Mouse (Mus musculus): ENCODE data around the gene Klrc1. TPM values are rescaled to one million over a fixed set of nuclear protein-coding genes. Genes with fewer than 3 reads are reported as not detected.
"Not testable (repeated sequence)": the region's sequence is repeated elsewhere in the genome, so short reads cannot be mapped to it uniquely, and the experiment has no call there.

Klrc1 gene
- polyA plus RNA-seq (2014; fragmentation: Nextera tagmentation; extraction: Ambion mirVana): not detected in 2 replicates

DNA sequence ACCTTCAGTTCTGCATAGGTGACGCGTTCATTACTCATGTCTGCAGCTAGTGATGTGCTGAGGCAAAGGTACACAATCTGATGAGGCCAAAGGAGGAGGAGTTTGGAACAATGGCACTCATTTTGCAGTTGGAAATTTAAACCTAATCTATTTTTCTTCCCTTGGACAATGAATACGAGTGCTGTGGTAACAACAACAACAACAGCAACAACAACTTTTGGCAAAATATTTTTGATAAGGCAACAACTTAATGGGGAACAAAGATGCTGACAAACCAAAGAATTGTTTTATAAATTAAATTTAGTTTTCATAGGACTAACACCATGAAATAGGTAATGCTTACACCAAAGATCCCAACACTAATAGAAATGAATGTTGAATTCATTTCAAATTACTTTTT is at the start of gene Klrc1:
TSS of gene Klrc1 (minus strand) at position 101 of the 400 bp plus-strand sequence.
- no peak within 1 kb of the TSS for H3K4me2 ChIP-seq (ENCODE audit: low read depth, low read length)
- 86% methylated on average over 3 of the region's 3 CpGs for WGBS
- H3K27me3 ChIP-seq (ENCODE audit: control insufficient read depth, insufficient read depth, low read length): no peaks in the 10 kb centered on the region

GRCm38 (mm10) chr6:129727237-129727636 is 48.5 kb upstream of the Klrc1 start:
- H3K4me1 ChIP-seq (ENCODE audit: control insufficient read depth, insufficient read depth, low read length): no peaks in the 10 kb centered on the region
- no peak overlapping the region for H3K27ac ChIP-seq (ENCODE audit: low read depth, low read length)
- no peaks in the 10 kb centered on the region for H3K36me3 ChIP-seq (ENCODE audit: control insufficient read depth, insufficient read depth, low read length)
- WGBS: 92% methylated on average over 1 of the region's 1 CpGs
- no peak overlapping the region for H3K4me3 ChIP-seq (ENCODE audit: low read depth, low read length)
- no peaks in the 10 kb centered on the region for H3K27me3 ChIP-seq (ENCODE audit: control insufficient read depth, insufficient read depth, low read length)
- H3K9me3 ChIP-seq (ENCODE audit: control insufficient read depth, low read length): no peaks in the 10 kb centered on the region
- no peak for ATAC-seq (ENCODE audit: low read depth)
- no peak overlapping the region for H3K9ac ChIP-seq (replicated peaks; ENCODE audit: low read depth, low read length)
- no peak overlapping the region for H3K4me2 ChIP-seq (ENCODE audit: low read depth, low read length)

More for the DNA sequence above, at the start of gene Klrc1:
- Histone ChIP-seq H3K36me3 (ENCODE audit: control insufficient read depth, insufficient read depth, low read length) (no peaks in the 10 kb centered on the region), H3K9ac (replicated peaks; ENCODE audit: low read depth, low read length) (no peak within 1 kb of the TSS), H3K27ac (ENCODE audit: low read depth, low read length) (no peak within 1 kb of the TSS), H3K9me3 (ENCODE audit: control insufficient read depth, low read length) (no peaks in the 10 kb centered on the region), H3K4me3 (ENCODE audit: low read depth, low read length) (no peak within 1 kb of the TSS), H3K4me1 (ENCODE audit: control insufficient read depth, insufficient read depth, low read length) (no peaks in the 10 kb centered on the region)
- no peak for ATAC-seq (ENCODE audit: low read depth)

GRCm38 (mm10) chr6:129721390-129721789 is 42.6 kb upstream of the Klrc1 start:
- no peaks in the 10 kb centered on the region for H3K27me3 ChIP-seq (ENCODE audit: control insufficient read depth, insufficient read depth, low read length)
- H3K36me3 ChIP-seq (ENCODE audit: control insufficient read depth, insufficient read depth, low read length): no peaks in the 10 kb centered on the region
- no peaks in the 10 kb centered on the region for H3K4me1 ChIP-seq (ENCODE audit: control insufficient read depth, insufficient read depth, low read length)
- H3K27ac ChIP-seq (ENCODE audit: low read depth, low read length): no peak overlapping the region
- 94% methylated on average over 1 of the region's 1 CpGs for WGBS
- H3K9ac ChIP-seq (replicated peaks; ENCODE audit: low read depth, low read length): no peak overlapping the region
- H3K9me3 ChIP-seq (ENCODE audit: control insufficient read depth, low read length): no peaks in the 10 kb centered on the region
- H3K4me2 ChIP-seq (ENCODE audit: low read depth, low read length): no peak overlapping the region
- no peak overlapping the region for H3K4me3 ChIP-seq (ENCODE audit: low read depth, low read length)
- ATAC-seq (ENCODE audit: low read depth): no peak; the same call in 1 of the 2 replicates

DNA sequence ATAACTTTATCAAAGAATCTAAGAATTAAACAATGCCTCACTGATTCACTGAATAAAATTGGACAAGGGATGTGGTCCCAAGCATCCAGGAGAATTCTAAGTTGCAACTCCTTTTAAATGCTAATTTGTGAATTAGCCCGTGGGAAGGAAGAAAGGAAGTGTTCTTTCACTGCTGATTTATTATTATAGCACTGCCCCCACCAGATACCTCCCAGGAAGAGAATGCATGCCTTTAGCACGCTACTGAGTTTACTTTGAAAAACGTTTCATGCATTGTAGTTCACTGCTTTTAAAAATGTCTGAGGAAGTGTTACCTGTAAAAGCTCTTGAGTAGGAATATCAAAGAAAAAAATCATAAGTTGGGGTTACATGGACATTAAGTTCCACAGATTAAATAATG is 41.7 kb upstream of the Klrc1 start:
- H3K4me2 ChIP-seq (ENCODE audit: low read depth, low read length): no peak overlapping the region
- H3K9me3 ChIP-seq (ENCODE audit: control insufficient read depth, low read length): no peaks in the 10 kb centered on the region
- ATAC-seq (ENCODE audit: low read depth): no peak; the same call in 1 of the 2 replicates
- 3% methylated on average over 3 of the region's 3 CpGs for WGBS
- no peak overlapping the region for H3K27ac ChIP-seq (ENCODE audit: low read depth, low read length)
- H3K9ac ChIP-seq (replicated peaks; ENCODE audit: low read depth, low read length): no peak overlapping the region
- H3K36me3 ChIP-seq (ENCODE audit: control insufficient read depth, insufficient read depth, low read length): no peaks in the 10 kb centered on the region
- no peak overlapping the region for H3K4me3 ChIP-seq (ENCODE audit: low read depth, low read length)
- no peaks in the 10 kb centered on the region for H3K4me1 ChIP-seq (ENCODE audit: control insufficient read depth, insufficient read depth, low read length)
- no peaks in the 10 kb centered on the region for H3K27me3 ChIP-seq (ENCODE audit: control insufficient read depth, insufficient read depth, low read length)

GRCm38 (mm10) chr6:129717032-129717431 is 38.3 kb upstream of the Klrc1 start, which contains the start of gene Klri1:
Gene Klri1, minus strand, starts transcription at chr6:129717132.
- no peak within 1 kb of the TSS for H3K9ac ChIP-seq (replicated peaks; ENCODE audit: low read depth, low read length)
- H3K27ac ChIP-seq (ENCODE audit: low read depth, low read length): no peak within 1 kb of the TSS
- no peaks in the 10 kb centered on the region for H3K36me3 ChIP-seq (ENCODE audit: control insufficient read depth, insufficient read depth, low read length)
- H3K4me3 ChIP-seq (ENCODE audit: low read depth, low read length): no peak within 1 kb of the TSS
- no peaks in the 10 kb centered on the region for H3K27me3 ChIP-seq (ENCODE audit: control insufficient read depth, insufficient read depth, low read length)
- H3K9me3 ChIP-seq (ENCODE audit: control insufficient read depth, low read length): no peaks in the 10 kb centered on the region
- 94% methylated on average over 4 of the region's 4 CpGs for WGBS
- no peaks in the 10 kb centered on the region for H3K4me1 ChIP-seq (ENCODE audit: control insufficient read depth, insufficient read depth, low read length)
- ATAC-seq (ENCODE audit: low read depth): no peak
- no peak within 1 kb of the TSS for H3K4me2 ChIP-seq (ENCODE audit: low read depth, low read length)

DNA sequence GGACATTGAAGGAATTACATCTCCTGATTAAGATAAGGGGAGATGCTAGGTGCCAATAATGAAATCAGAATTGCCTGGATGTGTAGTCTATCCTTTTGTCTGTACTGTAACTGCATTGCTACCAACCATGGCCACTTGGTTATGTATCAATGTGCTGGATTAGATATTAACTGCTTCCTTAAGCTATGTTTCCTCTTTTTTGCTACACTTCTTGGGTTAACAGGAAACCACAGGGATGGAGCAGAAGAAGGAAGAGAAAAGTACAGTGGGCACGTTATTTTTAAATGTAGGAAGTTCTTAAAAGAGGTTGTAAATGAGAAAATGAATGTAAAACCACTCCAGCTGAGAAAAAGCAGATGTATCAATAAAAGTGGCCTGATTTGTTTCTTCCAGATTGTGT is 34.8 kb upstream of the Klrc1 start:
- no peaks in the 10 kb centered on the region for H3K27me3 ChIP-seq (ENCODE audit: control insufficient read depth, insufficient read depth, low read length)
- no peak overlapping the region for H3K9ac ChIP-seq (replicated peaks; ENCODE audit: low read depth, low read length)
- no peak overlapping the region for H3K4me3 ChIP-seq (ENCODE audit: low read depth, low read length)
- H3K36me3 ChIP-seq (ENCODE audit: control insufficient read depth, insufficient read depth, low read length): no peaks in the 10 kb centered on the region
- no peaks in the 10 kb centered on the region for H3K9me3 ChIP-seq (ENCODE audit: control insufficient read depth, low read length)
- no peak overlapping the region for H3K27ac ChIP-seq (ENCODE audit: low read depth, low read length)
- H3K4me2 ChIP-seq (ENCODE audit: low read depth, low read length): no peak overlapping the region
- no peak for ATAC-seq (ENCODE audit: low read depth)
- H3K4me1 ChIP-seq (ENCODE audit: control insufficient read depth, insufficient read depth, low read length): no peaks in the 10 kb centered on the region
- WGBS: 62% methylated on average over 1 of the region's 1 CpGs

GRCm38 (mm10) chr6:129691436-129691835 is 12.7 kb upstream of the Klrc1 start:
- not testable (repeated sequence) for ATAC-seq (ENCODE audit: low read depth); H3K27me3 ChIP-seq (ENCODE audit: control insufficient read depth, insufficient read depth, low read length); H3K4me2 ChIP-seq (ENCODE audit: low read depth, low read length); H3K4me1 ChIP-seq (ENCODE audit: control insufficient read depth, insufficient read depth, low read length); H3K36me3 ChIP-seq (ENCODE audit: control insufficient read depth, insufficient read depth, low read length); H3K27ac ChIP-seq (ENCODE audit: low read depth, low read length); H3K9me3 ChIP-seq (ENCODE audit: control insufficient read depth, low read length); H3K4me3 ChIP-seq (ENCODE audit: low read depth, low read length); H3K9ac ChIP-seq (replicated peaks; ENCODE audit: low read depth, low read length)
- WGBS: 82% methylated on average over 10 of the region's 10 CpGs

- 65% methylated on average over 1 of the region's 1 CpGs for WGBS
- no peaks in the 10 kb centered on the region for H3K27me3 ChIP-seq (ENCODE audit: control insufficient read depth, insufficient read depth, low read length)
- H3K36me3 ChIP-seq (ENCODE audit: control insufficient read depth, insufficient read depth, low read length): no peaks in the 10 kb centered on the region
Observed at GRCm38 (mm10) chr6:129680379-129680778, 1.6 kb upstream of the Klrc1 start.

GRCm38 (mm10) chr6:129661301-129661700 is 17.5 kb downstream of the Klrc1 start:
- not testable (repeated sequence) for H3K4me1 ChIP-seq (ENCODE audit: control insufficient read depth, insufficient read depth, low read length); H3K4me3 ChIP-seq (ENCODE audit: low read depth, low read length); H3K27ac ChIP-seq (ENCODE audit: low read depth, low read length); H3K9ac ChIP-seq (replicated peaks; ENCODE audit: low read depth, low read length); H3K4me2 ChIP-seq (ENCODE audit: low read depth, low read length); H3K36me3 ChIP-seq (ENCODE audit: control insufficient read depth, insufficient read depth, low read length); H3K27me3 ChIP-seq (ENCODE audit: control insufficient read depth, insufficient read depth, low read length); H3K9me3 ChIP-seq (ENCODE audit: control insufficient read depth, low read length); ATAC-seq (ENCODE audit: low read depth)
- no CpG with 5 or more reads among the region's 3 CpGs for WGBS

More at GRCm38 (mm10) chr6:129680379-129680778, 1.6 kb upstream of the Klrc1 start:
- H3K4me2 ChIP-seq (ENCODE audit: low read depth, low read length): no peak overlapping the region
- no peak overlapping the region for H3K27ac ChIP-seq (ENCODE audit: low read depth, low read length)
- no peaks in the 10 kb centered on the region for H3K9me3 ChIP-seq (ENCODE audit: control insufficient read depth, low read length)
- no peak overlapping the region for H3K4me3 ChIP-seq (ENCODE audit: low read depth, low read length)
- ATAC-seq (ENCODE audit: low read depth): no peak
- H3K4me1 ChIP-seq (ENCODE audit: control insufficient read depth, insufficient read depth, low read length): no peaks in the 10 kb centered on the region
- no peak overlapping the region for H3K9ac ChIP-seq (replicated peaks; ENCODE audit: low read depth, low read length)
